Mouse (Mus musculus) sigmoid colon, adult 10 weeks (tissue): Measurements from ENCODE around the gene Gnptg. TPM values are rescaled to one million over a fixed set of nuclear protein-coding genes. Genes with fewer than 3 reads are reported as not detected.

Experiments
- polyA plus RNA-seq: library from polyadenylated mRNA; stranded (reverse); fragments of 350-450 nt; fragmentation: Illumina TruSeq; extraction: RNeasy Lipid Tissue Mini Kit (QIAGEN cat#74804); gene quantifications from one replicate; pipeline ENCODE4 v1.2.3, GENCODE M21; 2014; ENCODE audit warnings: low read depth, low replicate concordance

Gnptg gene
- 10.1 TPM for polyA plus RNA-seq

DNA sequence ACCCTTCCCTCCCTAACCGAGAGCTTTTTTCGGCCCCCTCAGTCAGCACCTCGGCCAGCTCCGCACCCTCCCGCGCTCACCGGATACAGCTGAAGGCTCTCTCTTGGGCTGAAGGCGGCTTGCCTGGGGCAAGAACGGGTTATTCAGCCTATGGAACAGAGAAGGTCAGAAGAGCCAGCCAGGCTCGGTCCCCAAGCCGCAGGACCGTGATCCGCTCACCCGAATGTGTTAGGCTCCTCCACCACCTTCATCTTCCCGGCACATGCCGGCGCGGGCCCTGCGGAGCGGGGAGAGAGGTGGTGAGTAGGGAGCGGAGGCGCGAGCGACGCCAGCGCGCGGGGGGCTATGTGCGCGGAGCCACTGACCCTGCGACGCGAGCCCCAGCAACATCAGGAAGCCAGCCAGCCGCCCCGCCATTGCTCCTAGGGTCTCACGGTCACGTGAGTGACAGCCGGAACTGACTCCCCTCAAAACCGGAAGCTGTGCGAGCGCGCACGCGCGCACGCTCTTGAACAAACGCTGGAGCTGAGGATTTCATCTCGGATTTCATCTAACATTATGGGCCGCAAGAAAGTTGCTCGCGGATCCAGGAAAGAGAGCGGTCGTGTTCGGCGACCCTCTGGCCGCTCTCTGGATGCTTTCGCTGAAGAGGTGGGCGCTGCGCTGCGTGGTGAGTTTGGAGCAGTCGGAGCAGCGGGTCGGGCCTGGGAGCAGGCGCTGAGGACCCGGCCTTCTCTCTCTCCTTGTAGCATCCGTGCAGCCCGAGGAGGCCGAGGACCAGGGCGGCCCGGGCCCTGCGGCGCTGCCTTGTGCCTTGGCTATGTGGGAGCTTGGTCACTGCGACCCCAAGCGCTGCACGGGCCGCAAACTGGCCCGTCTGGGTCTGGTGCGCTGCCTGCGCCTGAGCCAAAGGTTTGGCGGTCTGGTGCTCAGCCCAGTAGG is at the start of gene Gnptg, which contains the start of gene Tsr3:
Gnptg (minus strand) TSS at position 430 of the 942 bp plus-strand sequence.
Tsr3 (plus strand) TSS at position 476 of the 942 bp plus-strand sequence.

DNA sequence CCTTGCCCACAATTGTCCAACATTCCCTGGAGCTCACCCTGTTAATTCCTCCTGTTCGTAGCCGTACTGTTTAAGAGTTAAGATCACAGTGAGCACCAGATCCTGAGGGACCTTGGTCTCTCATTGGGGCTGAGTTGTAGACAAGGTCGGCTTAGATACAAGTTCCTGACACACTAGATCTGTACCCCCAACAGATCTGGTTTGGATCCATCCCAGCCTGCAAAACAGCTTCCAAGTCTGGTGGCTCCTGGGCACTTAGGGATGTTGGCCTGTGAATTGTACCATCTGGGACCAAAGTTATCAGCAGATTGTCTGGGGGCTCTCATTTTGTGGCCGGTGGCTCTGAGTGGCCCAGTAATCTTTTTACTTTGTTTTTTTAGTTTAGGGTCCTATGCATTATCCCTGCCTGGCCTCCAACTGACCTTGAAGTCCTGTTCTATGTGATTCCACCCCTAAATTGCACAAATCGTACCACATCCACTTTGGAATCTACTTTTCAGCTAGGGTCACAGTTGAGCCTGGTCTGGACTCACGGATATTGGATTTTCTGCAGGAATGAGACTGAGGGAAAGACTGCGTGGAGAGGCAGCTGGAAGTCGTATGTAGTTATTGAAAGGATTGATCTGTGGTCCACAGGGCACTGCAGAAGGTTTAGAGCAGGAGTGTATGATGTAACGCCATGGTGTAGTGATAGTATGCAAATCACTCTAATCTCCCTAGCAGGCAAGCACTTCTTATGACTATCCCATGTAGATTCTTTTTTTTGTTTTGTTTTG is 34.8 kb upstream of the Gnptg start, which contains the start of gene Ube2i:
Ube2i (minus strand) TSS at position 52 of the 776 bp plus-strand sequence.

DNA sequence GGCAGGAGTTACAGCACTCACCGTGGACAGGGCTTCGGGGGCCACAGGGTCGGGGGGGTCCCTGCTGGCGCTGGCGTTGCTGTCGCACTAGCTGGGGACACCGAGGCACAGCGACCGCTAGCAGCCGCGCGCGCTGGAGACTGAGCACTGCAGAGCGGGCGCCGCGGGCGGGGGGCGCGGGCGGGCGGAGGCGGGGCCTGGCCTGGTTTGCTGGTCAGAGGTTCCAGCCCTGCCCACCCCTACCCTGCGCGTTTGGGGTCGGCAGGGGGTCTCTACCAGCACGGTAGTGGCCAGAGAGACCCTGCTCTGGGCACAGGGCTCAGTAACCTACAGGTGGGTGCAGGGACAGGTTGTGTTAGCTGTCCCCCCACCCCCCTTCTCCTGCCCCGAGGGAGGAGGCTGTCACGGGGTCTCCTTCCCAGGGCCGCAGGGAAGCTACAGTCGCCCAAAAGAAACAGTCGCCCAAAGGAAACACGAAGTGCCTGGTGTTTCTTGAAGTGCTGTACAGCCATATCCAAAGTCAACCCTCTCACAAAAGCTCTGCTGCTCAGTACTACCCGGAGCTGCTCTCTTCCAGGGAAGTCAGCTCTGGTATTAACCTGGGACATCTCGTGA is 16.3 kb upstream of the Gnptg start, which contains the start of gene Baiap3:
Baiap3 (minus strand) TSS at position 225 of the 615 bp plus-strand sequence.

DNA sequence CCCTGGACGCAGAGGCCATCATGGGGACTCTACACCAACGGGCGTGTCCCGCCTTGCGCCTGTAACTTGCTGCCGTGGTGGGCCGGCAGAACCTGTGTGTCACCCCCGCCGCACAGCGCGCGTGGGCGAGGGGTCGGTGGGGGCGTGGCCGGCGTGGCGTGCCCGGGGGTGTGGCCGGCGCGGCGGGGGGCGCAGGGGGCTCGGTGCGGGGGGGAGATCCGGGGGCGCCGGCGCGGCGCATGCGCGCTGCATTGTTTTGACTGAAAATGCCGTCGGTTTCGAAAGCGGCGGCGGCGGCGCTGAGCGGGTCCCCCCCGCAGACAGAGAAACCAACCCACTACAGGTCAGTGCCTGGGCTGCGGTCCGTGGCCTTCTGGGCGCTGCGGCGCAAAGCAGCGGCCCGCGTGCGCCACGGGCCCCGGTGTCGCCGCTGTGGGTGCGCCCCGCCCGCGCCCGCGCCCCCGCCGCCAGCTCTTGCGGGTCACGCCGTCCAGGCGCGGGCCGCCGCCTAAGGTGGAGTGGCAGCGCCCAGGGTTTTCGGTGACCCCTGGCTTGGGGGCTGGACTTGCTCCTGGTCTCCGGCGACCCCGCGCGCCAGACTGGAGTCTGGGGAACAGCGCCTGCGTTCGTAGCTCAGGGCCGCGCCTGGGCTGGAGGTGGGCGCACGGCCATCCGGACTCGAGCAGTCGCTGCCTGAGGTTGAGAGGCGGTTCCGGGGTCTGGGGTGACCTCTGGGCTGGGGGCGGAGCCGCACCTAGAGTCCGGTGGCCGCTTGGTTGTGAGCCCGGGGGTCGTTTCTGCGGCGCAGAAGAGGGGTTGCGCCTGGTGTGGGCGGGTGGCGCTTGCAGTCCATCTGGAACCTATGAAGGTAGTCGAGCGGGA is 51.5 kb downstream of the Gnptg start, which contains the start of gene Unkl:
Unkl (plus strand) TSS at position 248 of the 882 bp plus-strand sequence.

DNA sequence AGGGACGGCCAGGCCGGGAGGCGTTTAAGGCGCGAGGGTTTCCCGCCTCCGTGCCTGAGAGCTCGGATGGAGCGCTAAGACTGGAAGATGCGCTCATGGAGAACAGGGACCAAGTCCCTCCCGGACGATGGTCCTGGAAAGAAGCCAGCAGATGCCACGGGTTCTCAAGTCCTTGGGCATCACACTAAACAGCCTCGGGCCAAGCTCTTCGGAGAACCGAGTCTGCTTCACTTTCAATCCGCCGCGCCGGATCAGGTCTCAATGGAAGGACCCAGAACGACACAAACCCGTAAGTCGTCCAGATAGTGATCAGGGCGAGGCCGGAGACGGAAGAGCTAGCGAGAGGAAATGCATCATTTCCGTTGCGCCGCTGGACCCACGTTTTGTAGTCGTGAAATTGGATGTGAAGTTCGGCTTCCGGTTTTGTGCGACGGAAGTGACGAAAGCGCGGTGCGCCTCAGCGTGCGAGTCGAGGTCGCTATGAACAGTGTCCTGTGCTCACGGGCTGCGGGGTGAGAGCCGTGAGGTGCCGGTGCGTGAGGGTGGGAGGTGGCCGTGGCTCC is 55.7 kb downstream of the Gnptg start, which contains the start of gene BC003965:
BC003965 (plus strand) TSS at position 426 of the 563 bp plus-strand sequence.

Other genes with a start within 250 kb of the Gnptg start
- gene Cramp1l, start 224.3 kb downstream of the Gnptg start, polyA plus RNA-seq = 12.3 TPM
- 8.1 TPM for gene Ift140, start 224.0 kb downstream of the Gnptg start, polyA plus RNA-seq
- gene Tmem204, start 156.5 kb downstream of the Gnptg start, polyA plus RNA-seq = 2.8 TPM
- gene Telo2, start 124.2 kb downstream of the Gnptg start, polyA plus RNA-seq = 3.0 TPM
- gene Ptx4, start 119.4 kb downstream of the Gnptg start, polyA plus RNA-seq = not detected
- gene Clcn7, start 106.7 kb downstream of the Gnptg start, polyA plus RNA-seq = 4.3 TPM
- not detected for gene Ccdc154, start 77.7 kb downstream of the Gnptg start, polyA plus RNA-seq
- gene Gm38655, start 64.7 kb downstream of the Gnptg start, polyA plus RNA-seq = not detected
- gene BC003965, start 55.6 kb downstream of the Gnptg start, polyA plus RNA-seq = 19.8 TPM
- 14.3 TPM for gene Unkl, start 51.7 kb downstream of the Gnptg start, polyA plus RNA-seq
- 3.8 TPM for gene Tsr3, start within 50 bp of the Gnptg start, polyA plus RNA-seq
- gene Baiap3, start 16.2 kb upstream of the Gnptg start, polyA plus RNA-seq = not detected
- gene Ube2i, start 34.5 kb upstream of the Gnptg start, polyA plus RNA-seq = 216 TPM
- gene Prss34, start 58.3 kb upstream of the Gnptg start, polyA plus RNA-seq = not detected
- not detected for gene Prss28, start 68.5 kb upstream of the Gnptg start, polyA plus RNA-seq
- not detected for gene Prss29, start 78.5 kb upstream of the Gnptg start, polyA plus RNA-seq
- not detected for gene Tpsab1, start 105.4 kb upstream of the Gnptg start, polyA plus RNA-seq
- gene Tpsb2, start 126.2 kb upstream of the Gnptg start, polyA plus RNA-seq = not detected
- 8.6 TPM for gene Tpsg1, start 129.1 kb upstream of the Gnptg start, polyA plus RNA-seq
- gene Cacna1h, start 193.7 kb upstream of the Gnptg start, polyA plus RNA-seq = 1.3 TPM
- not detected for gene Tekt4, start 214.5 kb upstream of the Gnptg start, polyA plus RNA-seq